Mouse (Mus musculus): ENCODE data around the gene Ranbp10.

DNA sequence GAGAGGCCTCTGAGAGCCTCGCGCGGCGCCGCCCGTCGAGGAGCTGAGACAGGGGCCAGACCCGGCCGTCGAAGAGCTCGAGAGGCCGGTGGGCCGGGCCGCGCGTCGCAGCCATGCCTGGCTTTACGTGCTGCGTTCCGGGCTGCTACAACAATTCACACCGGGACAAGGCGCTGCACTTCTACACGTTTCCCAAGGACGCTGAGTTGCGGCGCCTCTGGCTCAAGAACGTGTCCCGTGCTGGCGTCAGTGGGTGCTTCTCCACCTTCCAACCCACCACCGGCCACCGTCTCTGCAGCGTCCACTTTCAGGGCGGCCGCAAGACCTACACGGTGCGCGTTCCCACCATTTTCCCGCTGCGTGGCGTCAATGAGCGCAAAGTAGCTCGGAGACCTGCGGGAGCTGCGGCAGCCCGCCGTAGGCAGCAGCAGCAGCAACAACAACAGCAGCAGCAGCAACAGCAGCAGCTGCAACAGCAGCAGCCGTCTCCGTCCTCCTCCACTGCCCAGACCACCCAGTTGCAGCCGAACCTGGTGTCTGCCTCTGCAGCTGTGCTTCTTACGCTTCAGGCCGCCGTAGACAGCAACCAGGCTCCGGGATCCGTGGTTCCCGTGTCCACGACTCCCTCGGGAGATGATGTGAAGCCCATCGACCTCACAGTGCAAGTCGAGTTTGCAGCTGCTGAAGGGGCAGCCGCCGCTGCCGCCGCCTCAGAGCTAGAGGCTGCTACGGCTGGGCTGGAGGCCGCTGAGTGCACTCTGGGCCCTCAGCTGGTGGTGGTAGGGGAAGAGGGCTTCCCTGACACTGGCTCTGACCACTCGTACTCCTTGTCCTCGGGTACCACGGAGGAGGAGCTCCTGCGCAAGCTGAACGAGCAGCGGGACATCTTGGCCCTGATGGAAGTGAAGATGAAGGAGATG, 28.4 kb upstream of the Ranbp10 start:
- TF ChIP-seq CTCF (IDR thresholded peaks at IDR 0.05; ENCODE audit: control insufficient read depth, insufficient read depth, insufficient read length) (no peak), USF1 (IDR thresholded peaks at IDR 0.05; ENCODE audit: low read depth) (no peak), MYOD1 (IDR thresholded peaks at IDR 0.05; ENCODE audit: control insufficient read depth, insufficient read length, low read depth) (no peak), MAX (IDR thresholded peaks at IDR 0.05) (no peak), CEBPB (IDR thresholded peaks at IDR 0.05; ENCODE audit: low read depth) (no peak), FOSL1 (IDR thresholded peaks at IDR 0.05; ENCODE audit: insufficient read depth, low read length, poor library complexity, severe bottlenecking) (no peak)
